Mouse (Mus musculus) right cerebral cortex, postnatal 36 days (tissue): ENCODE measurements around the gene Gm14525.
"Not testable (repeated sequence)": the region's sequence is repeated elsewhere in the genome, so short reads cannot be mapped to it uniquely, and the experiment has no call there.

Source experiments
- DNase-seq, 2 experiments: peaks; one replicate each; pipeline ENCODE4 v3.0.0; 2022; ENCODE audit warnings: low spot score in 2 of 2, mixed read lengths in 1 of 2

Gm14525 gene

DNA sequence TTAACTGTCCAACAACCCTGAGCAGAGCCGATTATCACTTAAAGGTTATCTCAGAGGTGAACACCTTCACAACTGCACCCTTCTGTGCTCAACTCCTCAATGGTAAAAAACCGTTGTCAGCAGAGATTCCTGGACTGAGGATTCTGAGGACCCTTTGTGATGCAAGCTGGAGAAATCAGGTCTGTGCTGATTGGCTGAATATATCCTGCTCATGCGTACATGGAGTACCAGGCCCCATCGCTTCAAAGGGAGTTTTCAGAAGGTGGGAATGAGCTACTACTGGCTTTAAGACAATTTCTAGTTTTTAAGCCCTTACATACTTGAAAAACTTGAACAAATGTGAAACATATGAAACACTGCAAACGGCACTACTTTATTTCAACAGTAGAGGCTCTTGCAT lies at the start of gene Gm14525:
Gm14525 (minus strand) TSS at position 101 of the 400 bp plus-strand sequence.
- DNase-seq: not testable (repeated sequence)
